Mouse (Mus musculus): ENCODE measurements at regions not wholly inside any gene's neighbourhood (a gene's known extent, or its start where the extent isn't known, plus 50 kb on each side); places are given as distances from the start of the nearest gene placed in this dataset.

GRCm38 (mm10) chr12:106568541-106569085 lies 558.6 kb downstream of the Vrk1 start:
- in situ Hi-C loops (cut with MboI, MseI), result no loop called here

DNA sequence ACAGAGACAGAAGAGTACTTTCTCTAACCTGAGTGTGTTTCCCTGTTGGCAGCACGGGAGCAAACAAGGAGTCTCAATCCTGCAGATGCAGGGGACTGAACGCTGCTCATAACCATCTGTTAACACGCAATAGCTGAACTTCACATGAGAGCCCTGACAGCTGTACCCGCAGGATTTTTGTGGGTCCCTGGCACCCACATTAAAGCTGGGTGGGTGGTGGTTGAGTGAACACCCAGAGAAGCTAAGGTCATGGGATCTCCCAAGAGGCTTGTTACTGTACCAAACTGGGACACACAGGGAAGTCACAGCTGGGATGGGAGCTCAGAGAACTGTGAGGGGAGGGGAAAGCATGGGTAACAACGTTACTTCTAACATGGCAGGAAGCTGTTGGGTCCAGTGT lies 562.9 kb downstream of the Vrk1 start:
- in situ Hi-C loops (cut with MboI, MseI), result no loop called here

DNA sequence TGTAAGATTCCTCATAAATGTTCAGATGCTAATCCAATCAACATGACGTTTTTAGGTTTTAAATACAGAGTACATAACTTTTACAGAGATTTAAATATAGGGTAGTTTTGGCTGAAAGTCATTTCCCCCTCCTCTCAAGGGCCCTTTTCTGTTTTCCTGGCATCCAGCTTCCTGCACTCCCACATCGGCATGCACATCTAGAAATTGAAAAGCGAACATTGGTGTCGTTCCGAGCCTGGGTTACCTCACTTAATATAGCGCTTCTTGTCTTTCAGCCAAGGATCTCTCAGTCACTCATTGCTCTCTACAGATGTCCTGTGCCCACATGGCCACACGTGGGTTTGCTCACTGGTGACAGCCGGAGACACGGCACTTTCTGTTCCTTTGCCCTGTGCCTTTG lies 572.7 kb downstream of the Vrk1 start:
- in situ Hi-C loops (cut with MboI, MseI), result no loop called here

GRCm38 (mm10) chr12:106585626-106586025 lies 575.6 kb downstream of the Vrk1 start:
- in situ Hi-C loops (cut with MboI, MseI), result no loop called here

GRCm38 (mm10) chr12:106592686-106593085 lies 582.7 kb downstream of the Vrk1 start:
- in situ Hi-C loops (cut with MboI, MseI), result no loop called here

- in situ Hi-C loops (cut with MboI, MseI), result no loop called here
These were observed 587.6 kb downstream of the Vrk1 start for GRCm38 (mm10) chr12:106597636-106598035.

DNA sequence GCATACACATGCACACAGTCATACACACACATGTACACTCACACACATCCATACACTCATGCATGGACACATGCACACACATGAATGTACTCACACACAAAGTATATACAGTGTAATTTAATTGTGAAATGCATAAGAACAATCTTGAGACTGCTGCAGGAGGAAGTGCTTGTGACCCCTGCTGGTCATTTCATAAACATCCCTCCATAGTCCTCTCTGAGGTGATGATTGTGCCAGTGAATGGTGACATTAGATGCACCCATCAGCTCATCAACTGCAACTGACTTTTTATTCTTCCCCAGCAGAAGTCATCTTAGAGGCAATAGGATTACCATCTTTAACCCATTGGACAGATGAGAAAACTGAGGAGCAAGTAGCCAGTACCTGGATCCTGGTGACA lies 597.2 kb downstream of the Vrk1 start:
- in situ Hi-C loops (cut with MboI, MseI), result no loop called here

DNA sequence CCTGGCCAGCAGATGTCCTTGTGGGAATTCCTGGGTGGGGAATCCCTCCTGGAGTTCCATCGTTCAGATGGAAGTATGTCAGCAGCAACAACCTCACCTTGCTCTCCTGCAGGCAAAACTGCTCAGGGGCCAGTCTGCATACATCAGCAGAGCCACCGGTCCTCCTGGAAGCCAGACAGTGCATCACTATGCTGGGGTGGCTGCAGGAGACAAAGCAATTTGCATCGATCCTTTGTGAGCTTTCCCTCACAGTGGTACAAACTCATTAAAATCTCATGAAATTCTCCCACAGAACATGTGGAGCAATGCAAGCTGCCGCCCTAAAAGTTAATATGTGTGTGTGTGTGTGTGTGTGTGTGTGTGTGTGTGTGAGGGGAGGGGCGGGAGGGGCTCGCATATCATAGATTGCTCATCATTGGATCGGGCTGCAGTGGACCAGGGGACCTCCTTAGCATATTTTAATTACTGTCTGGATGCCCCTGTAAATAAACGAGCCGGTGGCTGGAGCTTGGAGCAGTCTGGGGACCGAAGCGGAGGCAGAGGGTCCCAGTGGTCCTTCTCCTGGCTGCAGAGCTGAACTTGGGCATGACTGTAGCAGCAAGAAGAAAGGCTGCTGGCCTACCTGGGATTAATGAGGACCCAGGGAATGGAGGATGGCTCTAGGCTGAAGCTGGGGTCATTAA lies 597.8 kb downstream of the Vrk1 start:
- in situ Hi-C loops (cut with MboI, MseI), result no loop called here

DNA sequence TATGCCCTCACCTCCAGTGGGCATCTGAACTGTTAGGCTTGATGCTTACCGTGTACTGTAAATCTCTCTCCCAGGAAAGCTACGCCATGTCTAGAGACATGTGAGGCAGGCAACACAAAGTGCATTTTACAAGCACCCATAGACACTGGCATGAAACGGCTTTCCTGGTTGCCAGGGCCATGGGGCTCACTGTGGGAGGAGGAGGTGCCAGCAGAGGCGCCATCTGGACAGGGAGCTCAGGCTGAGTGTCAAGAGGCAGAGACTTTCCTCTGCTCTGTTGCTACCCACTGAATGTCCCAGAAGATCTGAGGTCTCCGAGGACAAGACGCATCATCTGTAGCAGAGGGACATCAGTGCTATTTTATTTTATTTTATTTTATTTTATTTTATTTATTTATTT lies 608.7 kb downstream of the Vrk1 start:
- in situ Hi-C loops (cut with MboI, MseI), result no loop called here

- in situ Hi-C loops (cut with MboI, MseI), result no loop called here
These were observed 616.8 kb downstream of the Vrk1 start for GRCm38 (mm10) chr12:106626786-106627185.

DNA sequence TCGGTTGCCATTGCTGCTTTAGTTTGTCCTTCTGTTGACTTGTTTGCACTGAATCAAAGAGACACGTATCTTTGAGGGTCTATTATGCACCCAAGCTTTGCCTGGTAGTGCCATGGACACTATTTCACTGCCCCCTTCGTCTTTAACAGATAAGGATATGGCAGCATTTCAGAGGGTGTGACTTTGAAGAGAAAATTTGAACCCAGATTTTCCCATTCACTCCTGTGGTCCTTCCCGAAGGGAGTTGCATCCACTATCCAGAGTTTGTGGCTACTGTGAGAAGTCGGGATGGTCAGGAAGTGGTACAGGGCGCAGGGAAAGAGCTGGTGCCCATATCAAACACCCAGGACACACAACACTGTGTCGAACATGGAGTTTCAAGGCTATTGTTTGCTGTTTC lies 622.5 kb downstream of the Vrk1 start:
- in situ Hi-C loops (cut with MboI, MseI), result no loop called here

DNA sequence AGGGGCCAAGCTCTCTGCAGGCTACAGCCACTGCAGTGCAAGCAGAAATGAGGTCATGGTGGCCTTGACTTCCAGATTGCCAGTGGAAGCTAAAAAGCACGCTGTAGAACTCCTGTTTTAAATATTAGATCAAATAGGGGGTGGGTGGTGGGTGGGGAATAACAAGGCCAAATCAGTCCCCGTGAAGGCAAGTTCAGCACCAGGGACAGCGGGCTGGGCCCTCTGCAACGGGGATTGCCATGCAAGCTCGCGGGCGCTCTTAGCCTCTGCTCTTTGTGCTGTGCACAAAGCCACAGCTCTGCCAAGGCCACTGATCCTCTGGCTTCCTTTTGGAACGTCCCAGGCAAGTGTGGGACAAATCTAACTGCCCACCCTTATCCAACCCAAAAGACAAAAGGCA lies 623.1 kb downstream of the Vrk1 start:
- in situ Hi-C loops (cut with MboI, MseI), result no loop called here

GRCm38 (mm10) chr12:106658317-106658716 lies 648.3 kb downstream of the Vrk1 start:
- in situ Hi-C loops (cut with MboI, MseI), result no loop called here

- in situ Hi-C loops (cut with MboI, MseI), result no loop called here
These were observed 663.3 kb downstream of the Vrk1 start for GRCm38 (mm10) chr12:106673232-106673766.

- in situ Hi-C loops (cut with MboI, MseI), result no loop called here
These were observed 664.7 kb downstream of the Vrk1 start for GRCm38 (mm10) chr12:106674741-106675140.

- in situ Hi-C loops (cut with MboI, MseI), result no loop called here
These were observed 666.1 kb downstream of the Vrk1 start for GRCm38 (mm10) chr12:106676136-106676535.

DNA sequence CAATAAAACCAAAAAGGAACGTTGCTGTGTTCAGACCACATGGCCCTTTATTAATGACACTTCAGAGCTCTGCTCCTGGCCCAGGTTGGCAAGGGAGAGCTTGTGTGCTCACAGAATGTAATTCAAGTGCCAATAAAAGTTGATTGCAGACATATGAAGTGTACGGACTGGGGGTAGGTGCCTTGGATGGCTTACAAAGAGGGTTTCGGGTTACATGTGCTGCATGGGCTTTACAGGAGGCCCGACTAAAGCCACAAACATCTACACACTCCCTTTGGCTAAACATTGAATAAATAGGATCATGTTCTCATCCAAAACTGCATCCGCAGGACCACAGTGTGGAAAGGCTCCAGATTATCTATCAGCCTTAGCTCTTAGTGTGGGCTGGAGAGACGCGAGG lies 666.5 kb downstream of the Vrk1 start:
- in situ Hi-C loops (cut with MboI, MseI), result no loop called here

GRCm38 (mm10) chr12:106685986-106686385 lies 676.0 kb downstream of the Vrk1 start:
- in situ Hi-C loops (cut with MboI, MseI), result no loop called here

DNA sequence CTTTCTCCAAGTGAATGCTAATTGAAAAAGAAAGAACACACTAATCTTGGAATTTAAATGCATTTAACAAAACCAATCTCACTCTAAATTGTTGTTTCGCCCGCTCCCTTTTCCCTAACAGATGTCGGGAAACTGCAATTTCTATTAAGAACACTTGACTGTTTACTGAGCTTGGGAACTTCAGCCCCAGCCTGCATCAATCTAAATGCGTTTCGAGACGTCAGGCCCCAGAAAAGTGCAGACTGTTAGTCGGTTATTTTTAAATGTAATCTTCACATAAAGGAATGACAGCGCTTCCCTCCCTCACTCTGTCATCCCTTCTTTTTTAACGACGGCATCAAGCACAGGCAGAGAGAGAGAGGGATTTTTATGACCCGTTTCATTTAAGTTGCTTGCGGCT lies 677.7 kb downstream of the Vrk1 start:
- in situ Hi-C loops (cut with MboI, MseI), result no loop called here

DNA sequence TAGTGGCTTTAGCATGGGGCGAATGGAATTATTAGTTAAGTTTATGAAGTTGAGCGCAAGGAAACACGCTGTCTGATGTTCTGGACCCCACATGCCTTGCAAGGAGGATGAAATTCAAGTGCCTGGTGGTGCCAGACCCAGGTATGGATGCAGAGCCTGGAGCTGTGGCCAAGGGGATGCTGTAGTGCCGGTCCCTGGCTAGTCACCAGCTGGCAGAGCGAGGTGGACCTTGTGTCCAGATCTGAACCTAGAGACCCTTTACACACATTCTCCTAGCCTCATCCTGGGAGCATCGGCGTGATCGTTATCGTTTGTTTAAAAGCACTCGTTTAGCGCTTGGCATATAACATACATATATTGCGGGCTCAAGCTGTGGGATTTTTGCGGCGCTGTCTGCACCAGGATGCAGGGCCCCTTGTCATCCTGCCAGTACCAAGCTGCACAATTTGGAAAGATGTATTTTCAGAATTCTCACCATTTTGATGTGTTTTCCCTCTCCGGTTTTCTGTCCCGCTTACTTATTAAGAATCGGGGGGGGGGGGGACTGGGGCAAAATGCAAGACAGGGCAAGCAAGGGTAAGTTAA lies 678.2 kb downstream of the Vrk1 start:
- in situ Hi-C loops (cut with MboI, MseI), result no loop called here

DNA sequence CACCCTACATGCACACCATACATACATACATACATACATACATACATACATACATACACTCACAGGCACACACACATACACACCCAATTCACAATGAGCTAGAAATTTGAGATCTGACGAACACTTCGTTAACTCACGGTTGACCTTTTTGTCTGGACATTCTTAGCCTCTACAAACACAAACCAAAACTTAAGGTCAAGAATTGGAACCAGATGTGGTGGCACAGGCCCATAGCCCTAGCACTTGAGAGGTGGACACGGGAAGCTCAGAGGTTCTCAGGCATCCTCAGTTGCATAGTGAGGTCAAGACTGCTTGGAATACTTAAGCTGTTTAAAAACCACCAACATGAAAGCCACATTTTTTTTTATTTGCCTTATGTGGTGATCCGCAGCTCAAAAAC lies 692.9 kb downstream of the Vrk1 start:
- in situ Hi-C loops (cut with MboI, MseI), result no loop called here

GRCm38 (mm10) chr12:106721271-106722009 lies 711.4 kb downstream of the Vrk1 start:
- in situ Hi-C loops (cut with MboI, MseI), result no loop called here

DNA sequence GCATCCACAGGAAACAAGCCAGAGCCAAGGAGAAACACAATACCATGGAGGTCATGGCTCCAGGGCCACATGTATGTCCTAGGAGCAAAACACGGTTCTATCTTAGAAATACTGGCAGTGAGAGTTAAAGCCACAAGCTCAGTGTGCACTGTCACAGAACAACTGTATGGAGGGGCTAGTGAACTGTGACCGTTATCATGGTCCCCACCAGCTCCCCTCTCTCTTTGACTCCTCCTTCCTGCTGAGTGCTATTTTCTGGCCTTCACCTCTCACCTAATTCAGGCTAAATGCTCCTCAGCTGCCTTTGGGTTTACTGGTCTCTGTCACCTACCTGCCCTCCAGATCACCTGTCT lies 712.0 kb downstream of the Vrk1 start:
- in situ Hi-C loops (cut with MboI, MseI), result no loop called here

Data from regulatory T cell (primary cell).